Mouse (Mus musculus): Measurements from ENCODE around the gene Ttyh3.

DNA sequence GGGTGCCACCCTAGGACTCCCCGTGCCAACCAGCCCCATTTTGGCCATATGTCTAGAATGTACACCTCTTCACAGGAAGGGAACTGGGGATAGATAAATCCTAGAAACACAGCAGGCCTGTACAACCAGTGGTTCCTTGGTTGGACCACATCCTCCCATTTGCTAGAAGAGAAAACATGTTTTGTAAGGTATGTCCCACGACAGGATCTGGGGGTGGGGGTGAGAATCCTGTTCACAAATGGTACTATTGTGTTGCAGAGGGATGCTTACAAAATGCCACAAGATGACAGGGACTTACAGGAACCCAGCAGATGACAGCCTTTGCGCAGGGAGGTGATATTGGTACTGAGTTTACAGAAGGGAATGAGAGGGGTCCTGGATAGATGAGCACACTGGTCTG, 10.8 kb downstream of the Ttyh3 start:
- TF ChIP-seq CTCF (IDR thresholded peaks at IDR 0.05; ENCODE audit: borderline replicate concordance, control insufficient read depth, extremely low read depth, insufficient read depth, low read length, poor library complexity) (no peak), POLR2A (IDR thresholded peaks at IDR 0.05; ENCODE audit: control insufficient read depth, extremely low read depth, insufficient read depth, low read length, poor library complexity) (no peak)

All from thymus, adult 2 months (tissue).